Mouse (Mus musculus) erythroblast, embryonic 14.5 days (primary cell): ENCODE results near the gene Herpud1.

ENCODE experiments used
- GATA1 ChIP-seq: IDR thresholded peaks from 2 replicates; pipeline ENCODE4 v1.6.1; 2012; ENCODE audit warnings: low read length, inconsistent platforms, mixed read lengths
- TAL1 ChIP-seq: IDR thresholded peaks from 3 replicates; pipeline ENCODE4 v1.6.1; 2012; ENCODE audit warnings: low read length, inconsistent platforms, mixed read lengths

DNA sequence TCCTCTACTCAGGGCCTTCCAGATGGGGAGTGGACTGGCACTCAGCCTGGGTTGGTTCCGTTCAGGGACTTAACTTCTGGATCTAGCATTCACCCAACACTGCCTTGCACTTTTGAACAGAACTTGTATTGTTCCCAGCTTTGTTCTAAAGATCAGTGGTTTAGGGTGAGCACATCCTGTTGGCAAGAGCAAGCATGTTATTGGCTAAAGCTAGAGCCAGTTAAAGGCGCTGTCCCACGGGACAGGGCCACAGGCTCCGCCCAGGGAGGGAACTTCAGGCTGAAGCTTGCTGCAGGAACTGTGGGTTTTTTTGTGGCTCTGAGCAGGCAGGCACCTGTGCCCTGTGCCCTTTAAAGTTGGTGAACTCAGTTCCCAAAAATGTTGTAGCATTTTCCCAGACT is 22.9 kb upstream of the Herpud1 start:
- TF ChIP-seq GATA1, result no peak
- no peak for TF ChIP-seq TAL1
